Mouse (Mus musculus): ENCODE measurements around the gene Smpdl3a. TPM values are rescaled to one million over a fixed set of nuclear protein-coding genes. Genes with fewer than 3 reads are reported as not detected.
A peak's percentile ranks its signal among the peaks of the same experiment; 100 is the strongest.

Smpdl3a gene
- polyA plus RNA-seq, 1 experiment, result 134 TPM

DNA sequence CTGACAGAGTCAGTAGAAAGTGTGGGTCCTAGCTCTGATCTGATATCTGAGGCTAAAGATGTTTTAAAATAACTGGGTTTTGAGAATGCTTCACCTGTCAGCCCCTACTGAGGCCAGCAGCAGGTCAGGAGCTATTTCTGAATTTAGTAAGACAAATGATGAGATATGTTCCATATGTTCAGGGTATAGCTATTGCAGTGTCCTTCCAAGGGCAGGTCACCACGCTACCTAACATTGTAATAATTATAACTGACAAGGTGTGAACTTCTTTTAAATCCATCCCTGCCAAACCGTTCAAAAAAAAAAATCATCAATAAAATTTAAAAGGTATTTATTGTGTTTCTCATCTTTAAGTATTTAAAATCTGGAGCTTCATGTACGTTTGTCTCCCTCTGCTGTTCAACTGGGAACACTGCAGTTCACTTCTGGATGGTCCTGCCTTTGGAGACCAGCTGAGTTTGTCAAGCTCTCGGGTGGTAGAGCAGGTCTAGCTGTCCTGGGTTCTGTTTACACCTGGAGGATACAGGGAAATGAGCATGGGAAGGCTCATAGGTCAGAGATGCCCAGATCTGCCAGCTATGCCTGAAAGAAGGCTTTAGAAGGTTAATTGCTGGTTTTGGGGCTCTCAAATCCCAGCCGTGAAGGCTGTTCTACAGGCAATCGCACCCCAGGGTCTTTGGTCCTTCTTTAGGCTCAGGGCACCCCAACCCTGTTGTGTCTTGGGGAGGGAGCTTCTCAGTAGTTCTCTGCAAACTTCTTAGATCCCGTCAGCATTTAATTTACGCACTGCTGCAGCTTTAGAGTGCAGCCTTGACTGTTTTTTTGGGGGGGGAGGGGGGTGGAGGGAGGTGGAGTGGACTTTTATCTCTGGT is 47.7 kb downstream of the Smpdl3a start:
- 33% methylated on average over 8 of the region's 8 CpGs for WGBS
- TF ChIP-seq CTCF (IDR thresholded peaks at IDR 0.05; ENCODE audit: extremely low read depth, insufficient read length, insufficient replicate concordance, low read depth, low read length) (peak; percentile 71; the same call in 1 of the 2 replicates), POLR2A (IDR thresholded peaks at IDR 0.05; ENCODE audit: low read depth, low read length) (no peak)
- no peak overlapping the region for H3K4me3 ChIP-seq (ENCODE audit: low read depth, low read length)
- H3K36me3 ChIP-seq (ENCODE audit: control insufficient read depth, insufficient read depth, low read length), result no peaks in the 10 kb centered on the region
- no peak overlapping the region for H3K27ac ChIP-seq (ENCODE audit: insufficient read depth, low read depth, low read length)
- no peaks in the 10 kb centered on the region for H3K27me3 ChIP-seq (ENCODE audit: control insufficient read depth, insufficient read depth, low read length)
- H3K4me1 ChIP-seq (ENCODE audit: control insufficient read depth, insufficient read depth, insufficient read length, low read length), result no peaks in the 10 kb centered on the region

DNA sequence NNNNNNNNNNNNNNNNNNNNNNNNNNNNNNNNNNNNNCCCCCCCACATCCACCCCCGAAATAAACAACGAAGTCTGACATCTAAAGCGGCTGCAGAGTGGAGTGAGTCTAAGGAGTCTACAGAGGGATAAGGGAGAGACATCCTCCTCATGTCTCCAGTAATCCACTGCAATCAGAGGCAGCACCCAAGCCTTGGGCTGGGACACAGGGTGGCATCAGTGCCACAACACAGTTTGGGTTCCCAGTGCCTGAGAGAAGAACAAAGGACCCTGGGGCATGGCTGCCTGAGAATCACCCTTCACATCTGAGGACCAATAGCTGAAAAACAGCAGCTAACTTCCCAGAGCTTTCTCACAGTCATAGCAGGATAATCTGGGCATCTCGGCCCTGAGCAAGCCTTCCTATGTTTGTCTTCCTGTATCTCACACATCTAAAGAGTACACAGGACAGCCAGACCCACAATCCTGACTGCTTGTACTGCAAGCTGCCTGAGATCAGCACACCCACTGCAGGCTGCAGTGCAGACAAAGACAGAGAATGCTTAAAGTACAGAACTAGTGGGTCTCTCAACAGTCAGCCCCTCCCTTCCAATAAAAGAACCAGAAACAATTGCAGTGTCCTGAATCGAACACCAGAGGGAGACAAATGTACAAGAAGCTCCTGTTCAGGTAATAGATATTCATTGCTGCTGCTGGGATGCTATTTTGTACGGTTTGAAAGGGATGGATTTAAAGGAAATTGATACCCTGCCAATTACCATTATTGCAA is 54.0 kb downstream of the Smpdl3a start:
- no peak overlapping the region for H3K4me3 ChIP-seq (ENCODE audit: low read depth, low read length)
- no peaks in the 10 kb centered on the region for H3K36me3 ChIP-seq (ENCODE audit: control insufficient read depth, insufficient read depth, low read length)
- TF ChIP-seq POLR2A (IDR thresholded peaks at IDR 0.05; ENCODE audit: low read depth, low read length) (no peak), CTCF (IDR thresholded peaks at IDR 0.05; ENCODE audit: extremely low read depth, insufficient read length, insufficient replicate concordance, low read depth, low read length) (peak; percentile 38; the same call in 1 of the 2 replicates)
- H3K4me1 ChIP-seq (ENCODE audit: control insufficient read depth, insufficient read depth, insufficient read length, low read length), result no peaks in the 10 kb centered on the region
- 51% methylated on average over 6 of the region's 6 CpGs for WGBS
- H3K27me3 ChIP-seq (ENCODE audit: control insufficient read depth, insufficient read depth, low read length), result no peaks in the 10 kb centered on the region
- H3K27ac ChIP-seq (ENCODE audit: insufficient read depth, low read depth, low read length), result no peak overlapping the region

Other genes starting within 250 kb of the Smpdl3a start
- gene Pkib, start 162.4 kb upstream of the Smpdl3a start, polyA plus RNA-seq (2012; rRNA removed), result 0.61 and 0.99 TPM in 2 replicates
- gene Fabp7, start 9.5 kb upstream of the Smpdl3a start, polyA plus RNA-seq (2012; rRNA removed), result not detected in 2 replicates

Data from small intestine, adult 2 months (tissue).